Mouse (Mus musculus) brain, embryonic 14.5 days (tissue): ENCODE results near the gene Twf1. TPM values are rescaled to one million over a fixed set of nuclear protein-coding genes. Genes with fewer than 3 reads are reported as not detected.

Experiments used
- DNase-seq: peaks from one replicate; pipeline ENCODE4 v3.0.0-alpha.2; 2011; ENCODE audit warnings: low read depth
- CTCF ChIP-seq: fragments of 200-500 bp; IDR thresholded peaks from 2 replicates; pipeline ENCODE4 v1.5.1; 2012; ENCODE audit warnings: inconsistent platforms, mild to moderate bottlenecking, moderate library complexity, borderline replicate concordance; ENCODE audit not compliant: insufficient read depth, insufficient read length; ENCODE audit errors: extremely low read depth
- POLR2A ChIP-seq: fragments of 200-500 bp; IDR thresholded peaks from 2 replicates; pipeline ENCODE4 v1.6.1; 2012; ENCODE audit warnings: mild to moderate bottlenecking, inconsistent platforms, borderline replicate concordance; ENCODE audit not compliant: poor library complexity, insufficient read depth, insufficient read length, severe bottlenecking; ENCODE audit errors: extremely low read depth
- polyA plus RNA-seq: library from polyadenylated mRNA; depleted of rRNA; stranded (reverse); fragments of >200 nt; gene quantifications from 2 replicates; pipeline ENCODE4 v1.2.3, GENCODE M21; 2012; rRNA removed

Twf1 gene
- polyA plus RNA-seq, 1 experiment, result 54.2 TPM

GRCm38 (mm10) chr15:94535521-94535920 lies 54.2 kb downstream of the Twf1 start:
- DNase-seq, result no peak
- no peak for TF ChIP-seq CTCF

GRCm38 (mm10) chr15:94532956-94533355 lies 56.7 kb downstream of the Twf1 start:
- no peak for DNase-seq
- no peak for TF ChIP-seq CTCF
- TF ChIP-seq POLR2A, result no peak

GRCm38 (mm10) chr15:94532306-94532705 lies 57.4 kb downstream of the Twf1 start:
- DNase-seq, result no peak
- TF ChIP-seq POLR2A, result no peak
- TF ChIP-seq CTCF, result no peak

- TF ChIP-seq CTCF, result no peak
- TF ChIP-seq POLR2A, result no peak
- no peak for DNase-seq
Observed at GRCm38 (mm10) chr15:94530519-94530918, 59.2 kb downstream of the Twf1 start.

Other genes starting within 250 kb of the Twf1 start
- gene Adamts20, start 124.5 kb downstream of the Twf1 start, polyA plus RNA-seq, result 4.6 and 5.0 TPM in 2 replicates
- 4.9 and 5.2 TPM in 2 replicates for gene Pus7l, start 46.3 kb downstream of the Twf1 start, polyA plus RNA-seq
- gene Irak4, start 46.2 kb downstream of the Twf1 start, polyA plus RNA-seq, result 0.78 and 1.5 TPM in 2 replicates
- 1.0 and 2.8 TPM in 2 replicates for gene Tmem117, start 39.3 kb upstream of the Twf1 start, polyA plus RNA-seq